Mouse (Mus musculus) E14TG2a.4 (cell line): ENCODE results near the gene Begain.
A peak's percentile ranks its signal among the peaks of the same experiment; 100 is the strongest.

ENCODE experiments used
- H3K27me3 ChIP-seq: 2 replicates; pipeline ENCODE4 v1.6.1; 2014; ENCODE audit warnings: low read length, control low read depth; ENCODE audit not compliant: insufficient read depth
- H3K36me3 ChIP-seq: 2 replicates; pipeline ENCODE4 v1.6.1; 2014; ENCODE audit warnings: low read length, control low read depth; ENCODE audit not compliant: insufficient read depth
- H3K4me1 ChIP-seq: replicated peaks from 2 replicates; pipeline ENCODE4 v1.6.1; 2014; ENCODE audit warnings: low read depth, low read length, control low read depth
- H3K4me3 ChIP-seq: replicated peaks from 2 replicates; pipeline ENCODE4 v1.5.1; 2014; ENCODE audit warnings: mild to moderate bottlenecking, low read length
- H3K9me3 ChIP-seq: 2 replicates; pipeline ENCODE4 v1.6.1; 2014; ENCODE audit warnings: low read length, control low read depth
- CTCF ChIP-seq: conservative IDR thresholded peaks from 2 replicates; pipeline ENCODE4 v1.5.1; 2014; ENCODE audit warnings: low read length
- NANOG ChIP-seq: IDR thresholded peaks from 2 replicates; pipeline ENCODE4 v1.6.1; 2014; ENCODE audit warnings: borderline replicate concordance, low read length, mixed read lengths
- POU5F1 ChIP-seq: IDR thresholded peaks from 2 replicates; pipeline ENCODE4 v1.6.1; 2014; ENCODE audit warnings: low read length, borderline replicate concordance

The Begain gene

GRCm38 (mm10) chr12:109044497-109044896, 23.5 kb downstream of the Begain start:
- Histone ChIP-seq H3K4me1 (peaks cover 5% of the 10 kb centered on the region), H3K36me3 (no peaks in the 10 kb centered on the region), H3K9me3 (no peaks in the 10 kb centered on the region), H3K27me3 (peaks cover 97% of the 10 kb centered on the region), H3K4me3 (no peak overlapping the region)
- TF ChIP-seq CTCF (peak; percentile 45), NANOG (no peak)

GRCm38 (mm10) chr12:109039311-109039710, 28.7 kb downstream of the Begain start:
- H3K9me3 ChIP-seq: no peaks in the 10 kb centered on the region
- no peaks in the 10 kb centered on the region for H3K36me3 ChIP-seq
- H3K27me3 ChIP-seq: peaks cover 95% of the 10 kb centered on the region
- TF ChIP-seq CTCF: no peak
- no peak for TF ChIP-seq NANOG
- no peak for TF ChIP-seq POU5F1
- H3K4me1 ChIP-seq: peaks cover 34% of the 10 kb centered on the region
- peak overlapping the region; percentile 43; the same call in 1 of the 2 replicates for H3K4me3 ChIP-seq

GRCm38 (mm10) chr12:109038179-109038819, 29.7 kb downstream of the Begain start:
- TF ChIP-seq CTCF: no peak
- TF ChIP-seq NANOG: no peak
- no peak for TF ChIP-seq POU5F1

GRCm38 (mm10) chr12:109037026-109037425, 31.0 kb downstream of the Begain start:
- no peak for TF ChIP-seq CTCF
- no peak for TF ChIP-seq POU5F1
- TF ChIP-seq NANOG: no peak
- peaks cover 95% of the 10 kb centered on the region for H3K27me3 ChIP-seq
- no peaks in the 10 kb centered on the region for H3K36me3 ChIP-seq
- H3K4me1 ChIP-seq: peaks cover 44% of the 10 kb centered on the region
- H3K9me3 ChIP-seq: no peaks in the 10 kb centered on the region
- H3K4me3 ChIP-seq: no peak overlapping the region

More at GRCm38 (mm10) chr12:109038179-109038819, 29.7 kb downstream of the Begain start:
- Histone ChIP-seq H3K4me3 (no peak overlapping the region), H3K27me3 (peaks cover 95% of the 10 kb centered on the region), H3K36me3 (no peaks in the 10 kb centered on the region), H3K9me3 (no peaks in the 10 kb centered on the region), H3K4me1 (peaks cover 37% of the 10 kb centered on the region)

DNA sequence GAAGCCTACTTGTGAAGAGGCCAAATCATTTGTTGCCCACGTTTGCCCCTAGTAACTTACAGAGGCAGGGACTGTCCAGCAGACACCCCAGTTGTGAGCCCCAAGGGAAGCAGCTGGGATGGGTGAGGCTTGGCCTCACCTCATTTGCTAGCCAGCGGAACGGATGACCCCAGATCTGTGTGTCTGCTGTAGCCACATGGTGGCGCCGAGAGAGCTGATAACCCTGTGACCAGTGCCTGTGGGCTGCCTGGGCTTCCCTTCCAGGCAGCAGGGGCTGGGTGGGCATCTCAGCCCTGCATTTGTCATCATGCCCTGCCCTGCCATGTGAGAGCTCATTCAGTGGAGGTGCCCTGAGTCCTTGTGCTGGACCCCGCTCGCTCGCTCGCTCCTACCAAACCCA, 44.2 kb downstream of the Begain start:
- Histone ChIP-seq H3K4me3 (no peak overlapping the region), H3K27me3 (no peaks in the 10 kb centered on the region), H3K4me1 (no peaks in the 10 kb centered on the region), H3K36me3 (peaks cover 9% of the 10 kb centered on the region; the same call in 1 of the 2 replicates), H3K9me3 (no peaks in the 10 kb centered on the region)
- peak; percentile 16 for TF ChIP-seq CTCF
- no peak for TF ChIP-seq NANOG

- Histone ChIP-seq H3K4me1 (no peaks in the 10 kb centered on the region), H3K27me3 (no peaks in the 10 kb centered on the region), H3K36me3 (peaks cover 9% of the 10 kb centered on the region; the same call in 1 of the 2 replicates)
Observed at GRCm38 (mm10) chr12:109022966-109023365, 45.1 kb downstream of the Begain start.

GRCm38 (mm10) chr12:109022181-109022691, 45.8 kb downstream of the Begain start:
- TF ChIP-seq NANOG: no peak
- TF ChIP-seq CTCF: no peak
- no peak overlapping the region for H3K4me3 ChIP-seq
- H3K4me1 ChIP-seq: no peaks in the 10 kb centered on the region
- H3K36me3 ChIP-seq: peaks cover 9% of the 10 kb centered on the region; the same call in 1 of the 2 replicates
- H3K9me3 ChIP-seq: no peaks in the 10 kb centered on the region
- H3K27me3 ChIP-seq: no peaks in the 10 kb centered on the region

More at GRCm38 (mm10) chr12:109022966-109023365, 45.1 kb downstream of the Begain start:
- no peak for TF ChIP-seq CTCF
- no peak for TF ChIP-seq NANOG
- no peak for TF ChIP-seq POU5F1
- Histone ChIP-seq H3K9me3 (no peaks in the 10 kb centered on the region), H3K4me3 (no peak overlapping the region)

- Histone ChIP-seq H3K4me1 (peaks cover 33% of the 10 kb centered on the region), H3K4me3 (no peak overlapping the region), H3K9me3 (no peaks in the 10 kb centered on the region), H3K36me3 (peaks cover 6% of the 10 kb centered on the region; the same call in 1 of the 2 replicates), H3K27me3 (0 out of 2 replicates have a peak, but pooled peaks cover 2% of the 10 kb centered on the region)
- no peak for TF ChIP-seq POU5F1
- no peak for TF ChIP-seq CTCF
- no peak for TF ChIP-seq NANOG
Observed at GRCm38 (mm10) chr12:109010070-109010649, 57.9 kb downstream of the Begain start.

- no peak for TF ChIP-seq NANOG
- TF ChIP-seq POU5F1: no peak
- TF ChIP-seq CTCF: no peak
- Histone ChIP-seq H3K4me3 (no peak overlapping the region), H3K4me1 (peaks cover 16% of the 10 kb centered on the region), H3K27me3 (no peaks in the 10 kb centered on the region), H3K9me3 (no peaks in the 10 kb centered on the region), H3K36me3 (no peaks in the 10 kb centered on the region)
Observed at GRCm38 (mm10) chr12:109002978-109003377, 65.0 kb downstream of the Begain start.
